Mouse (Mus musculus) limb, embryonic 14.5 days (tissue): Measurements from ENCODE around the gene Pbld1. TPM values are rescaled to one million over a fixed set of nuclear protein-coding genes. Genes with fewer than 3 reads are reported as not detected.

Experiments
- ATAC-seq: fragments of 200-750 bp; cut with Nextera tagmentation; 2 replicates; pipeline ENCODE4 v1.8.0; 2017; ENCODE audit warnings: low read depth, moderate number of reproducible peaks, moderate TSS enrichment; ENCODE audit not compliant: low FRiP score
- DNase-seq: peaks from one replicate; pipeline ENCODE4 v3.0.0-alpha.2; 2015; ENCODE audit warnings: low spot score
- H3K27ac ChIP-seq: fragments of 300-500 bp; sonication (generic); replicated peaks from 2 replicates; pipeline ENCODE4 v1.5.1; 2014; ENCODE audit warnings: low read depth, mild to moderate bottlenecking, low read length, moderate library complexity, mixed read lengths
- H3K27me3 ChIP-seq: fragments of 300-500 bp; sonication (generic); 2 replicates; pipeline ENCODE4 v1.6.1; 2014; ENCODE audit warnings: low read length, mixed read lengths; ENCODE audit not compliant: control insufficient read depth, insufficient read depth
- H3K36me3 ChIP-seq: fragments of 300-500 bp; sonication (generic); 2 replicates; pipeline ENCODE4 v1.6.1; 2014; ENCODE audit warnings: mild to moderate bottlenecking, low read length, moderate library complexity, mixed read lengths; ENCODE audit not compliant: control insufficient read depth, insufficient read depth
- H3K4me1 ChIP-seq: fragments of 300-500 bp; sonication (generic); 2 replicates; pipeline ENCODE4 v1.6.1; 2014; ENCODE audit warnings: antibody characterized with exemption, low read length, mixed read lengths; ENCODE audit not compliant: control insufficient read depth, insufficient read depth
- H3K4me2 ChIP-seq: fragments of 300-500 bp; sonication (generic); replicated peaks from 2 replicates; pipeline ENCODE4 v1.6.1; 2014; ENCODE audit warnings: low read depth, mild to moderate bottlenecking, low read length, moderate library complexity; ENCODE audit not compliant: severe bottlenecking
- H3K4me3 ChIP-seq: fragments of 300-500 bp; sonication (generic); replicated peaks from 2 replicates; pipeline ENCODE4 v1.5.1; 2014; ENCODE audit warnings: low read length
- H3K9ac ChIP-seq: fragments of 300-500 bp; sonication (generic); 2 replicates; pipeline ENCODE4 v1.6.1; 2014; ENCODE audit warnings: mild to moderate bottlenecking, low read depth, low read length, moderate library complexity; ENCODE audit not compliant: severe bottlenecking
- H3K9me3 ChIP-seq: fragments of 300-500 bp; sonication (generic); 2 replicates; pipeline ENCODE4 v1.6.1; 2016; ENCODE audit warnings: low read length; ENCODE audit not compliant: control insufficient read depth
- POLR2A ChIP-seq: fragments of 200-500 bp; IDR thresholded peaks from 2 replicates; pipeline ENCODE4 v1.8.0; 2012; ENCODE audit warnings: inconsistent platforms, mild to moderate bottlenecking, moderate library complexity, borderline replicate concordance; ENCODE audit not compliant: insufficient read depth, insufficient read length; ENCODE audit errors: extremely low read depth
- WGBS: fragments of 180-500 bp; shearing (Covaris S2); extraction: QIAGEN DNeasy Blood & Tissue Kit; methylation state at CpG from one replicate; pipeline ENCODE4 v1.1.7; 2014; 5-methylcytosine and 5-hydroxymethylcytosine counted together
- polyA plus RNA-seq, 2 experiments: library from polyadenylated mRNA; depleted of rRNA in 1 of 2; stranded (reverse) in 1 of 2; unstranded in 1 of 2; fragments of >200 nt; fragmentation: Nextera tagmentation in 1 of 2; extraction: Ambion mirVana in 1 of 2; gene quantifications; 2 replicates each; pipeline versions ENCODE4 v1.2.1 to v1.2.3; 2012 to 2014

The Pbld1 gene
- polyA plus RNA-seq, 2 experiments, result 0.23 to 0.78 TPM

DNA sequence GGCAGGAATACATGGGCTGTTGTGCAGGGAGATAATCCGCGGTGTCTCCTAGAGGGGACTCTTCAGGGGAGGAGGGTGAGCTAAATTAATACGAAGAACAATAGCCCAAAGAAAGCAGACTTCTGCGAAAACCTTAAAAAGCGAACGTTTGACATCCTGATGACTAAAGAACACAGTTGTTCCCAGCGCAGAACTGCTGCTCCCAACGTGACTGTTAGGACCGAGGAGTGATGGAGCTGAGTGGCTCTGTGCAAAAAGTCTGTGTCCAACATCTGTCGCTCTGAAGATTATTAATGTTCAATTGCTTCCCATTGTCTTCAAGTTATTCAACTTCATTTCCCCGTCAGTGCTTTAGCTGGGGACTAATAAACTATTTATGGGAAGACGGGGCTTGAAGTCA lies 38.2 kb downstream of the Pbld1 start:
- no peak for TF ChIP-seq POLR2A
- Histone ChIP-seq H3K4me2 (no peak overlapping the region), H3K36me3 (no peaks in the 10 kb centered on the region), H3K9me3 (no peaks in the 10 kb centered on the region), H3K4me3 (no peak overlapping the region), H3K27me3 (0 out of 2 replicates have a peak, but pooled peaks cover 3% of the 10 kb centered on the region), H3K27ac (no peak overlapping the region), H3K9ac (no peak overlapping the region), H3K4me1 (no peaks in the 10 kb centered on the region)
- ATAC-seq (no peak), DNase-seq (no peak)
- WGBS, result 49% methylated on average over 12 of the region's 12 CpGs

DNA sequence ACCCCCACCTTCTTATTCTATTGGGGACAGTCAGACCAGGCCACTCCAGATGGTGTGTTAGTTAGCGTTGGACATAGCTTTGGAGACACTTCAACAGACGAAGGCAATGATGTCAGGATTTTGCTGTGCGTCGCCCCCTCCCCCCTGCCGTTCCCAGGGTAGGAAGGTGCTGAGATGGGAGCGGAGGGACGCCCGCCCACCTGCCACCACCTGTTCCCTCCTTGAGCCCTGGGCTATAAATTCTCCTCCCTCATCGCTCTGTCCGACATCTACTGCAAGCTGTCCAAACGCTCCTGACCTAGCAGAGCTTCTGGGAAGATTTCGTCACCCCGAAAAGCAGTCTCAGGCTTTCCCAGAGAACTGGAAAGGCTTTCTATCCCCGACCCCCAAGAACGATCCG lies 39.6 kb downstream of the Pbld1 start, which contains the start of gene Atoh7:
TSS of gene Atoh7 (plus strand) at position 131 of the 400 bp plus-strand sequence.
- H3K4me2 ChIP-seq, result peak within 1 kb of the TSS; percentile 92
- TF ChIP-seq POLR2A, result no peak
- no peaks in the 10 kb centered on the region for H3K4me1 ChIP-seq
- DNase-seq (no peak), ATAC-seq (peak; percentile 30; the same call in 1 of the 2 replicates)
- peak within 1 kb of the TSS; percentile 60 for H3K9ac ChIP-seq
- 0 out of 2 replicates have a peak, but pooled peaks cover 3% of the 10 kb centered on the region for H3K27me3 ChIP-seq
- no peaks in the 10 kb centered on the region for H3K36me3 ChIP-seq
- H3K27ac ChIP-seq, result no peak within 1 kb of the TSS
- peak within 1 kb of the TSS; percentile 59 for H3K4me3 ChIP-seq
- 7% methylated on average over 16 of the region's 16 CpGs for WGBS
- no peaks in the 10 kb centered on the region for H3K9me3 ChIP-seq

DNA sequence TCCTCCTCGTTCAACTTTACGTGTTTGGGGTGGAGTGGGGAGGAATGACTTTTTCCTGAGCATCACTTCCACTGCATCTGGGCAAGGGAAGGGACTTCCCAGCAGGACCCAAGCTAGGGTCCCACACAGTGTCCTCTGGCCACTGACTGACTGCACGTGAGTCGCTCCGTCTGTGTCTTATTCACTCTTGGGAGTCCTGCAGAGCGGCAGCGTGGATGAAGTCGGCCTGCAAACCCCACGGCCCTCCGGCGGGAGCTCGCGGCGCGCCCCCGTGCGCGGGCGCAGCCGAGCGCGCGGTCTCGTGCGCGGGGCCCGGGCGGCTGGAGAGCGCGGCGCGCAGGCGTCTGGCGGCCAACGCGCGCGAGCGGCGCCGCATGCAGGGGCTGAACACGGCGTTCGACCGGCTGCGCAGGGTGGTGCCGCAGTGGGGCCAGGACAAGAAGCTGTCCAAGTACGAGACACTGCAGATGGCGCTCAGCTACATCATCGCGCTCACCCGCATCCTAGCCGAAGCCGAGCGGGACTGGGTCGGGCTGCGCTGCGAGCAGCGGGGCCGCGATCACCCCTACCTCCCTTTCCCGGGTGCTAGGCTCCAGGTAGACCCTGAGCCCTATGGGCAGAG lies 40.1 kb downstream of the Pbld1 start:
- Histone ChIP-seq H3K4me3 (peak overlapping the region; percentile 59), H3K9ac (peak overlapping the region; percentile 60), H3K4me1 (no peaks in the 10 kb centered on the region), H3K4me2 (peak overlapping the region; percentile 92), H3K9me3 (no peaks in the 10 kb centered on the region), H3K27ac (no peak overlapping the region), H3K27me3 (0 out of 2 replicates have a peak, but pooled peaks cover 3% of the 10 kb centered on the region), H3K36me3 (no peaks in the 10 kb centered on the region)
- 0% methylated on average over 43 of the region's 62 CpGs for WGBS
- DNase-seq, result peak; percentile 38
- no peak for TF ChIP-seq POLR2A
- peak; percentile 87 for ATAC-seq

DNA sequence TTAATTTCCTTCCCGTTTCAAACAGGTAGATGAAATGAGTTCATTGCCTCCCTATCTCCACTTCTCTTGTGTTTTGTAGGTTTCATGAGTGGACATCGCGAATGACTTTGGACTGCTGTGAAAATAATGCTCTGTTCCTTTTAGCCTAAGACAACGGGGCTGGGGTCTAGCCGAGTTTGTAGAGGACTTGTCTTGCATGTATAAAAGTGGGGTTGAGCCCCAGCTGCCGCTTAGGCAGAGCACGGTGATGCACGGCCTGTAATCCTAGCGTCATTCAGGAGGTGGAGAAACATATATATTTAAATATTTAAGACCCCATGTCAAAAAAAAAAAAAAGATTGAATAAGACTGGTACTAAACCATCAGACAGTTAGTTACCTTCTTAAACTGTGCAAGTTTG lies 40.7 kb downstream of the Pbld1 start:
- DNase-seq (no peak), ATAC-seq (no peak)
- H3K27me3 ChIP-seq, result 0 out of 2 replicates have a peak, but pooled peaks cover 3% of the 10 kb centered on the region
- H3K4me1 ChIP-seq, result no peaks in the 10 kb centered on the region
- no peaks in the 10 kb centered on the region for H3K36me3 ChIP-seq
- H3K9me3 ChIP-seq, result no peaks in the 10 kb centered on the region
- peak overlapping the region; percentile 59 for H3K4me3 ChIP-seq
- H3K4me2 ChIP-seq, result peak overlapping the region; percentile 92
- H3K27ac ChIP-seq, result no peak overlapping the region
- peak overlapping the region; percentile 60 for H3K9ac ChIP-seq
- no peak for TF ChIP-seq POLR2A
- whole genome bisulfite sequencing, result 14% methylated on average over 9 of the region's 9 CpGs

DNA sequence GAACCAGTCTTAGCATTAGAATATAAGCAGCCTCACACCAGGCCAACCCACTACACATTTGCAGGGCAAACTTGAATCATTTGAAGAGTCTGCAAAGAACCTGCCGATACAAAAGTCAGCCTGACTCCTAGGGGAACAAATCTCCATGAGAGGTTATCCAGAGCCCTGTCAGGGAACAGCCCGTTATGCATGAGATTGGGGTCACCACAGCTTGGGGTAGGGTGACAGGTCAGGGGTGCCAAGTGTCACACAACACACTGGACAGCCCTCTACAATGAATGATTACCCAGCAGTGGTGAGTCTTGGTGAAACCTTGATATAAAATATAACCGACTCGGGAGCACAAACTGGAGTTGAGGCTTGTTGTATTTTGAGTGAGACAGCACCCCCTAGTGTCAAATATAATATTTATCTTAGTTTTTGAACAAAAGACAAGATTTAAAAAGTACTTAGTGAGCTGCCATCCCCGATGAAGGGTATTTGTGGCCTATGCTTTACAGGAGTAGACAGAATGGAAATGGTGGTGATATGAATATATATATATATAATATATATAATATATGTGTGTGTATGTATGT lies 53.2 kb downstream of the Pbld1 start:
- Histone ChIP-seq H3K27ac (no peak overlapping the region), H3K4me2 (no peak overlapping the region), H3K27me3 (no peaks in the 10 kb centered on the region), H3K9me3 (no peaks in the 10 kb centered on the region), H3K36me3 (no peaks in the 10 kb centered on the region), H3K4me1 (no peaks in the 10 kb centered on the region), H3K4me3 (no peak overlapping the region), H3K9ac (no peak overlapping the region)
- ATAC-seq, result no peak
- 48% methylated on average over 5 of the region's 5 CpGs for WGBS
- peak; percentile 46 for DNase-seq
- no peak for TF ChIP-seq POLR2A
